Mouse (Mus musculus) lung, postnatal 10 days (tissue): ENCODE measurements around the gene Gm10392.

Experiments
- DNase-seq: peaks from one replicate; pipeline ENCODE4 v3.0.0; 2021

Gm10392 gene

GRCm38 (mm10) chr11:77491123-77491501 lies 27.9 kb downstream of the Gm10392 start:
- DNase-seq = peak; percentile 96

GRCm38 (mm10) chr11:77490451-77490850 lies 28.5 kb downstream of the Gm10392 start:
- DNase-seq = no peak

DNA sequence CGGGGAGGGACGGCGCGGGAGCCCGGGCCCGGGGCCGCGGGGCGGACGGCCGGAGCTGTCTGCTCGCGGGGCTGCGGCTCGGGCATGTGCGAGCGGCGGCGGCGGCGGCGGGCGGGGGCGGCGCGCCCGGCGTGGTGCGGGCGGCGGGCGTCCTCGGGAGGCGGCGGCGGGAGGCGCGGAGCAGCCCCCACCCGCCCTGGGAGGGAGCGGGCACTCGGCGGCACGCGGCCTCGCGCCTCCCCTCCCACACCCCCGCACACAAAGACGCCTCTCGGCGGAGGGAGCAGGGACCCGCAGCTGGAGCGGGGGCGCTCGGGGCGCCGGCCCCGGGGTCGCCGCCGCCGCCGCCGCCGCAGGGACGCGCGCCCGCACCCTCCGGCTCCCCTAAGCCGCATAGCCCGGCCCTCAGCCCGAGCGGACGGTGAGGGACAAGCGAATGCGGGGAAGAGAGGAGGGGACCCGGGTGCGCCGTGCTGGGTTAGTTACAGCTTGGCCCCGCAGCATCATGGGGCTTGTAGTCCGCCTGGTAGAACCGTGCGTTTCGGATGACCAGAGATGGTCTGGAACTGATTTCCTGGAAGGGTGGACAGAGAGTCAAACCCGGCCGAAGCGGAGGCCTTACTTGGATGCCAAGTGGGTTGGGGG lies 29.3 kb downstream of the Gm10392 start, which contains the start of gene Ankrd13b:
Ankrd13b (minus strand) TSS at position 88 of the 645 bp plus-strand sequence.
- DNase-seq = peak; percentile 83

DNA sequence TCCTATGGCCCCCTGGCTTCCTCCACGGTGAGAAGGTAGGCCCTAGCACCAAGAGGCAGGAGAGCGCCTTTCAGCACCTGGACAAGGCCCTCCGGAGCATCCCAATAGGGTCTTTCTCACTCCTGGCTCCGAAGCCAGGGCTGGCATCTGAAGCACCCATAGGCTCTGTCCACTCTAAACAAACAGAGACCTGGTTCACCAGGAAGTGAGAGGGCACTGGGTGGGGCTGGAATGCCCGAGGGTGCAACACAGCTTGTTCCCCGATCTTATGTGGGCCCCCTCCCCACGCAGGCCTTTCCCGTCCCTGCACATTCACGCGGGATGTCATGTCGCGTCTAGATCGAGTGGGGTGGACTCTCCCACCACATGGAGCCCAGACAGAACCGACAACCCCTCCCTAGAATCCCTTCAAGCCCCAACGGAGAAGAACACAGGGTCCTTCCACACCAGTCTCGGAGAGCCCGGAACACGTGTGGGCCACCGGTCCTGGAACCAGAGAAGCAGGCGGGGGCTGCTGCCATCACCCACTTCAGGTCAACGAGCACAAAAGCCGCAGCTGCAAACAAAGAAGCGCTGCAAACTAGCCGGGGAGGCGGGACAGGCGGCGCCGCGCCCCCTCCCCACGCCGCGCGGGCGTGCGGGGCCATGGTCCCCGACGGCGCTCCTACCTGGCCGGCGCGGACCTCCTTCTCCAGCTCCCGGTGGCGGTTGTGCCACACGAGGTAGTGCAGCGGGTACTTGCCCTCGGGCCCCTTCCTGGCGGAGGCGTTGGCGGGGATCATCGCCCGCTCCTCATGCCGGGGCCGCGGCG lies 30.0 kb downstream of the Gm10392 start:
- DNase-seq = no peak

GRCm38 (mm10) chr11:77486798-77487197 lies 32.2 kb downstream of the Gm10392 start:
- DNase-seq = no peak

- no peak for DNase-seq
Observed at GRCm38 (mm10) chr11:77485229-77485628, 33.8 kb downstream of the Gm10392 start.

GRCm38 (mm10) chr11:77483510-77484255 lies 35.3 kb downstream of the Gm10392 start:
- no peak for DNase-seq

- no peak for DNase-seq
Observed at GRCm38 (mm10) chr11:77483043-77483442, 36.0 kb downstream of the Gm10392 start.

DNA sequence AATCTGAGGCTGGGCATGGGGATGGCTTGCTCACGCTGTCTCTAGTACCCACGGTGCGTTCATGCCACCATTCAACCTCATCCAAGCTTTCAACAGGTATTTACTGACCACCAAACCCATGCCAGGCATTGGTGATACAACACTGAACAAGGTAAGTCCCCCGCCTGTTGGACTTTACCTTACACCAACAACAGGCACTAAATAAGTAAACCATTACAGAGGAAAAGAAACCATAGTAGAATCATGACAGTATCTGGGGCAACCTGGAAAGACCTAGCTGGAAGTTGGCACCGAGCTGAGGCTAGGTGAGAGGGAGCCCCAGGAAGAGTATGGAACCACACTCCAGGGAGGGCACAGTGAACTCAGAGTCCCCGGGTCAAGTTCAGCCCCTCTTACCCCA lies 42.1 kb downstream of the Gm10392 start:
- DNase-seq = no peak

GRCm38 (mm10) chr11:77476216-77476615 lies 42.8 kb downstream of the Gm10392 start:
- no peak for DNase-seq

- no peak for DNase-seq
Observed at GRCm38 (mm10) chr11:77472775-77473174, 46.2 kb downstream of the Gm10392 start.

- no peak for DNase-seq
Observed at GRCm38 (mm10) chr11:77471407-77471806, 47.6 kb downstream of the Gm10392 start.

- no peak for DNase-seq
Observed at GRCm38 (mm10) chr11:77468397-77468796, 50.6 kb downstream of the Gm10392 start.

GRCm38 (mm10) chr11:77467784-77468183 lies 51.2 kb downstream of the Gm10392 start:
- peak; percentile 90 for DNase-seq

- peak; percentile 88 for DNase-seq
Observed at GRCm38 (mm10) chr11:77467157-77467556, 51.8 kb downstream of the Gm10392 start.
